Mouse (Mus musculus) olfactory bulb, adult 2 months (tissue): ENCODE results near the gene Poll.

ENCODE experiments used
- CTCF ChIP-seq: fragments of 200-500 bp; IDR thresholded peaks from 2 replicates; pipeline ENCODE4 v1.5.1; 2012; ENCODE audit warnings: low read depth, mild to moderate bottlenecking, low read length, moderate library complexity; ENCODE audit not compliant: insufficient read depth
- POLR2A ChIP-seq: fragments of 200-500 bp; IDR thresholded peaks from 2 replicates; pipeline ENCODE4 v1.6.1; 2012; ENCODE audit warnings: mild to moderate bottlenecking, low read depth, low read length, moderate library complexity; ENCODE audit not compliant: insufficient read depth

DNA sequence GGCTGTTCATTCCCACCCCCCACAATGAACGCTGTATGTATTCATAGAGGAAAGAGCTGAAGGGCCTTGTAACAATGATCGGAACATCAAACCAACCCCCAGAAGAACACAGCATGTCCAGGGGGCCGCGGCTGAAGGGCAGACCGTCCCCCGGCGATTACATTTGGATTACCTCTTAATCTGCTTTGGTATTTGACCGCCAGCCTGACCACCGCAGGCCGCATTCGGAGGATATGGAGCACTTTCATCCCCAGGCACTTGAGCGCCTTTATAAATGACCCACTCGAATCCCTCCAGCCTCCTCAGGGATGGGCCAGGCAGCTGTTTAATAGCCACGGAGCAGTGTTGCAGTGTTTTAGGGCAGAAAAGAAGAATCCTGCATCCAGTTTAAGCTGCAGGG, 7.0 kb upstream of the Poll start:
- TF ChIP-seq CTCF (no peak), POLR2A (no peak)
